Mouse (Mus musculus): ENCODE measurements around the gene Arnt2.

Gene Arnt2

GRCm38 (mm10) chr7:84409896-84410521 lies at the start of gene Arnt2:
Gene Arnt2, minus strand, starts transcription at chr7:84410176.
- no peak for DNase-seq (ENCODE audit: low read depth)

GRCm38 (mm10) chr7:84451681-84452080 lies 41.7 kb upstream of the Arnt2 start:
- no peak for DNase-seq (ENCODE audit: low read depth)

GRCm38 (mm10) chr7:84449066-84449465 lies 39.1 kb upstream of the Arnt2 start:
- DNase-seq (ENCODE audit: low read depth), result no peak

- no peak for DNase-seq (ENCODE audit: low read depth)
Measured at GRCm38 (mm10) chr7:84448512-84448911, 38.5 kb upstream of the Arnt2 start.

GRCm38 (mm10) chr7:84447740-84448435 lies 37.9 kb upstream of the Arnt2 start:
- no peak for DNase-seq (ENCODE audit: low read depth)

GRCm38 (mm10) chr7:84447060-84447459 lies 37.1 kb upstream of the Arnt2 start:
- peak; percentile 11 for DNase-seq (ENCODE audit: low read depth)

GRCm38 (mm10) chr7:84442343-84442911 lies 32.5 kb upstream of the Arnt2 start:
- DNase-seq (ENCODE audit: low read depth), result no peak

- no peak for DNase-seq (ENCODE audit: low read depth)
Measured at GRCm38 (mm10) chr7:84439606-84440005, 29.6 kb upstream of the Arnt2 start.

GRCm38 (mm10) chr7:84434901-84435300 lies 24.9 kb upstream of the Arnt2 start:
- DNase-seq (ENCODE audit: low read depth), result no peak

- DNase-seq (ENCODE audit: low read depth), result no peak
Measured at GRCm38 (mm10) chr7:84432151-84432550, 22.2 kb upstream of the Arnt2 start.

GRCm38 (mm10) chr7:84427221-84427620 lies 17.2 kb upstream of the Arnt2 start:
- DNase-seq (ENCODE audit: low read depth), result no peak

GRCm38 (mm10) chr7:84424670-84425385 lies 14.9 kb upstream of the Arnt2 start:
- DNase-seq (ENCODE audit: low read depth), result no peak

GRCm38 (mm10) chr7:84421753-84422152 lies 11.8 kb upstream of the Arnt2 start:
- DNase-seq (ENCODE audit: low read depth), result no peak

GRCm38 (mm10) chr7:84421291-84421665 lies 11.3 kb upstream of the Arnt2 start:
- DNase-seq (ENCODE audit: low read depth), result no peak

GRCm38 (mm10) chr7:84420581-84421290 lies 10.8 kb upstream of the Arnt2 start:
- no peak for DNase-seq (ENCODE audit: low read depth)

- DNase-seq (ENCODE audit: low read depth), result no peak
Measured at GRCm38 (mm10) chr7:84417441-84417840, 7.5 kb upstream of the Arnt2 start.

GRCm38 (mm10) chr7:84412570-84412969 lies 2.6 kb upstream of the Arnt2 start:
- DNase-seq (ENCODE audit: low read depth), result no peak

GRCm38 (mm10) chr7:84409241-84409895 lies 608 bp downstream of the Arnt2 start:
- DNase-seq (ENCODE audit: low read depth), result no peak

- no peak for DNase-seq (ENCODE audit: low read depth)
Measured at GRCm38 (mm10) chr7:84408282-84408681, 1.7 kb downstream of the Arnt2 start.

- no peak for DNase-seq (ENCODE audit: low read depth)
Measured at GRCm38 (mm10) chr7:84403371-84403770, 6.6 kb downstream of the Arnt2 start.

GRCm38 (mm10) chr7:84401641-84402455 lies 8.1 kb downstream of the Arnt2 start:
- DNase-seq (ENCODE audit: low read depth), result no peak
